Comparison of ENCODE assay signal across 20 mouse cellular contexts in genomic region chr17:5197083-5197482, GRCm38 (mm10).
A peak's percentile ranks its signal among the peaks of the same experiment; 100 is the strongest.
DNase-seq lines count a peak whose midpoint lies in the region; ATAC-seq and TF ChIP-seq lines count a peak whose summit lies in the region.
"Had no signal": no experiment of that assay in that cellular context is flagged by ENCODE, and none has a peak within 500 bp of the region (broad histone marks: within the 10 kb centered on the region; RNA-seq: fewer than 3 reads in every experiment).

No protein-coding gene starts in this region.

- no peak for TF ChIP-seq CTCF in heart, adult 2 months (IDR thresholded peaks at IDR 0.05)

- no peak for TF ChIP-seq POLR2A in heart, adult 2 months (IDR thresholded peaks at IDR 0.05; ENCODE audit: insufficient read depth, low read depth, low read length)

- peak; percentile 69 for DNase-seq in heart, adult 11 months
- no peak for DNase-seq in heart, adult 2 months
- no peak for DNase-seq in lung, postnatal 14 days
- DNase-seq in midbrain, embryonic 10.5 days (ENCODE audit: low spot score) = no peak
- DNase-seq: adrenal gland, adult 2 months; adrenal gland, postnatal 25 days; cerebellum, adult 11-12 months; cerebellum, adult 9-10 months; cerebellum, postnatal 25 days; gastrocnemius, postnatal 36 days; heart, adult 18-20 months; heart, postnatal 14 days had no signal

- H3K9me3 ChIP-seq in lung, embryonic 15.5 days = no peaks in the 10 kb centered on the region
- no peaks in the 10 kb centered on the region for H3K9me3 ChIP-seq in midbrain, embryonic 10.5 days (replicated peaks)
- H3K9me3 ChIP-seq: embryonic facial prominence, embryonic 12.5 days; forebrain, embryonic 15.5 days; heart, embryonic 15.5 days; hindbrain, embryonic 13.5 days had no signal

- WGBS in heart, adult 2 months = 90% methylated on average over 2 of the region's 2 CpGs
- WGBS in lung, embryonic 15.5 days = 71% methylated on average over 2 of the region's 2 CpGs
- 72% methylated on average over 2 of the region's 2 CpGs for WGBS in macrophage (ENCODE audit: missing documents)
- WGBS in midbrain, embryonic 10.5 days = 96% methylated on average over 2 of the region's 2 CpGs

- H3K9ac ChIP-seq in heart, adult 2 months (ENCODE audit: low read depth, low read length) = no peak overlapping the region
- H3K9ac ChIP-seq in lung, embryonic 15.5 days = no peak overlapping the region
- H3K9ac ChIP-seq: embryonic facial prominence, embryonic 12.5 days; forebrain, embryonic 15.5 days; heart, embryonic 15.5 days; hindbrain, embryonic 13.5 days had no signal

- peaks cover under 1% of the 10 kb centered on the region; the same call in 1 of the 2 replicates for H3K36me3 ChIP-seq in heart, adult 2 months (ENCODE audit: control insufficient read depth, insufficient read depth, low read length)
- no peaks in the 10 kb centered on the region for H3K36me3 ChIP-seq in lung, embryonic 15.5 days
- H3K36me3 ChIP-seq in macrophage (ENCODE audit: inconsistent target) = no peaks in the 10 kb centered on the region
- no peaks in the 10 kb centered on the region for H3K36me3 ChIP-seq in midbrain, embryonic 10.5 days
- H3K36me3 ChIP-seq: embryonic facial prominence, embryonic 12.5 days; forebrain, embryonic 15.5 days; heart, embryonic 15.5 days; hindbrain, embryonic 13.5 days had no signal

- H3K4me3 ChIP-seq in heart, adult 2 months = no peak overlapping the region
- H3K4me3 ChIP-seq in lung, embryonic 15.5 days = no peak overlapping the region
- peak overlapping the region; percentile 48 for H3K4me3 ChIP-seq in macrophage (ENCODE audit: inconsistent target)
- H3K4me3 ChIP-seq in midbrain, embryonic 10.5 days = no peak overlapping the region
- H3K4me3 ChIP-seq: embryonic facial prominence, embryonic 12.5 days; forebrain, embryonic 15.5 days; heart, embryonic 15.5 days; hindbrain, embryonic 13.5 days had no signal

- no peak overlapping the region for H3K4me2 ChIP-seq in lung, embryonic 15.5 days
- H3K4me2 ChIP-seq: embryonic facial prominence, embryonic 12.5 days; forebrain, embryonic 15.5 days; heart, embryonic 11.5 days; heart, embryonic 15.5 days; hindbrain, embryonic 13.5 days had no signal

- TF ChIP-seq EP300 in heart, adult 2 months (IDR thresholded peaks at IDR 0.05; ENCODE audit: insufficient read depth, low read depth, low read length) = no peak

- peaks cover 11% of the 10 kb centered on the region for H3K4me1 ChIP-seq in heart, adult 2 months (ENCODE audit: control insufficient read depth, insufficient read depth, low read length)
- peaks cover 41% of the 10 kb centered on the region for H3K4me1 ChIP-seq in lung, embryonic 15.5 days
- H3K4me1 ChIP-seq in midbrain, embryonic 10.5 days = 0 out of 2 replicates have a peak, but pooled peaks cover 7% of the 10 kb centered on the region

- no peak overlapping the region for H3K27ac ChIP-seq in heart, adult 2 months
- H3K27ac ChIP-seq in lung, embryonic 15.5 days = 0 out of 2 replicates have a peak overlapping the region, but pooled peaks have one; percentile 2
- no peak overlapping the region for H3K27ac ChIP-seq in macrophage
- no peak overlapping the region for H3K27ac ChIP-seq in midbrain, embryonic 10.5 days (replicated peaks)
- H3K27ac ChIP-seq: embryonic facial prominence, embryonic 12.5 days; forebrain, embryonic 15.5 days; heart, embryonic 15.5 days had no signal

- no peaks in the 10 kb centered on the region for H3K27me3 ChIP-seq in heart, adult 2 months (ENCODE audit: control insufficient read depth, insufficient read depth, low read length)
- H3K27me3 ChIP-seq in lung, embryonic 15.5 days = no peaks in the 10 kb centered on the region
- H3K27me3 ChIP-seq in midbrain, embryonic 10.5 days (ENCODE audit: low read depth, poor library complexity, severe bottlenecking) = no peaks in the 10 kb centered on the region
- H3K27me3 ChIP-seq: embryonic facial prominence, embryonic 12.5 days; forebrain, embryonic 15.5 days; heart, embryonic 15.5 days; hindbrain, embryonic 13.5 days had no signal

- peaks cover 5% of the 10 kb centered on the region for H3K79me2 ChIP-seq in heart, adult 2 months (replicated peaks; ENCODE audit: control insufficient read depth, insufficient read depth, low read length)
- H3K79me2 ChIP-seq in macrophage (ENCODE audit: inconsistent target) = peaks cover 95% of the 10 kb centered on the region

- no peak for ATAC-seq in lung, embryonic 15.5 days (ENCODE audit: borderline replicate concordance, extremely low read depth, low FRiP score, low TSS enrichment)
- no peak for ATAC-seq in cerebellum, adult (ENCODE audit: insufficient number of reproducible peaks, low FRiP score, low TSS enrichment)
- ATAC-seq: forebrain, embryonic 15.5 days had no signal

- intact Hi-C loops in heart, adult 2 months (cut with DNase I) = no loop called here
